Mouse (Mus musculus) brown adipose tissue, adult 24 weeks (tissue): ENCODE data around the gene Rpl39. TPM values are rescaled to one million over a fixed set of nuclear protein-coding genes. Genes with fewer than 3 reads are reported as not detected.
"Not testable (repeated sequence)": the region's sequence is repeated elsewhere in the genome, so short reads cannot be mapped to it uniquely, and the experiment has no call there.

Experiments used
- H3K27ac ChIP-seq: fragments of 200-500 bp; replicated peaks from 2 replicates; pipeline ENCODE4 v1.5.1; 2012; ENCODE audit warnings: low read depth, mild to moderate bottlenecking, low read length
- H3K4me1 ChIP-seq: fragments of 200-500 bp; 2 replicates; pipeline ENCODE4 v1.6.1; 2012; ENCODE audit warnings: low read length, mixed read lengths; ENCODE audit not compliant: control insufficient read depth, insufficient read depth, insufficient read length
- H3K4me3 ChIP-seq: fragments of 200-500 bp; 2 replicates; pipeline ENCODE4 v1.5.1; 2012; ENCODE audit warnings: low read depth, mild to moderate bottlenecking, low read length, moderate library complexity; ENCODE audit not compliant: insufficient read depth
- polyA plus RNA-seq: library from polyadenylated mRNA; stranded (reverse); fragments of >200 nt; gene quantifications from 2 replicates; pipeline ENCODE4 v1.2.4, GENCODE M21; 2012; ENCODE audit not compliant: missing spikeins, insufficient read depth, insufficient read length

Gene Rpl39
- polyA plus RNA-seq, 1 experiment = 567 TPM

DNA sequence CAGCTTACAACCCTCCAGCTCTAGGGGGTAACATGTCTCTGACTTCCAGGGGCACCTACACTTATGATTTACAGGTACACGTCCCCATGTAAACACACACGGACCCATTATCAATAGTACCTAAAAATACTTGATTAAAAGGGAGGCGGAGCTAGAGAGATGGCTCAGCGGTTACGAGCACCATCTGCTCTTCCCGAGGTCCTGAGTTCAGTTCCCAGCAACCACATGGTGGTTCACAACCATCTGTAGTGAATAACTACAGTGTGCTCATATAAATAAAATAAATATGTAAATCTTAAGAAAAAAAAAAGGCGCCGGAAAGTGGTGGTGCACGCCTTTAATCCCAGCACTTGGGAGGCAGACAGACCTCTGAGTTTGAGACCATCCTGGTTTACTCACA, 463 bp upstream of the Rpl39 start:
- no peaks in the 10 kb centered on the region for H3K4me1 ChIP-seq
- H3K27ac ChIP-seq = no peak overlapping the region
- H3K4me3 ChIP-seq = peak overlapping the region; percentile 94

GRCm38 (mm10) chrX:37084318-37084926, 780 bp downstream of the Rpl39 start:
- Histone ChIP-seq H3K27ac (peak overlapping the region; percentile 20), H3K4me3 (peak overlapping the region; percentile 94), H3K4me1 (no peaks in the 10 kb centered on the region)

DNA sequence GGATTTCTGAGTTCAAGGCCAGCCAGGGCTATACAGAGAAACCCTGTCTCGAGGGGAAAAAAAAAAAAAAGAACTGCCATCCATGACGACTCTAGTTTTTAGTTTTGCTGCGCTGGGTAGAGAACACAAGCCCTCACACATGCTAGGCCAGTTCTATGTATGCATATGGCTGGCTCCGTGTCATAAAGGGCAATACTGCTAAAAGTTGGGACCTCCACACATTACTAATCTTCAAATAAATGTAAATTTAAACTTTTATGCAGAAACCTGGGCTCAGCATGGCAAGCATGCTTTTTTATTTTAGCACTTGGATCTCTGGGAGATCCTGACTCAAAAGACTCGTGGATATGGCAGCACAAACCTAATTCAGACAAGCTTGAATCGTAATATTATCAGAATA, 4.0 kb downstream of the Rpl39 start:
- no peak overlapping the region for H3K4me3 ChIP-seq
- H3K4me1 ChIP-seq = no peaks in the 10 kb centered on the region
- no peak overlapping the region for H3K27ac ChIP-seq

GRCm38 (mm10) chrX:37080345-37080744, 4.9 kb downstream of the Rpl39 start:
- H3K4me3 ChIP-seq, H3K27ac ChIP-seq, H3K4me1 ChIP-seq: not testable (repeated sequence)

- Histone ChIP-seq H3K4me1 (no peaks in the 10 kb centered on the region), H3K27ac (no peak overlapping the region), H3K4me3 (no peak overlapping the region)
Observed at GRCm38 (mm10) chrX:37076651-37077050, 8.6 kb downstream of the Rpl39 start.

- Histone ChIP-seq H3K4me3 (no peak overlapping the region), H3K4me1 (no peaks in the 10 kb centered on the region), H3K27ac (no peak overlapping the region)
Observed at GRCm38 (mm10) chrX:37074262-37074892, 10.8 kb downstream of the Rpl39 start.

DNA sequence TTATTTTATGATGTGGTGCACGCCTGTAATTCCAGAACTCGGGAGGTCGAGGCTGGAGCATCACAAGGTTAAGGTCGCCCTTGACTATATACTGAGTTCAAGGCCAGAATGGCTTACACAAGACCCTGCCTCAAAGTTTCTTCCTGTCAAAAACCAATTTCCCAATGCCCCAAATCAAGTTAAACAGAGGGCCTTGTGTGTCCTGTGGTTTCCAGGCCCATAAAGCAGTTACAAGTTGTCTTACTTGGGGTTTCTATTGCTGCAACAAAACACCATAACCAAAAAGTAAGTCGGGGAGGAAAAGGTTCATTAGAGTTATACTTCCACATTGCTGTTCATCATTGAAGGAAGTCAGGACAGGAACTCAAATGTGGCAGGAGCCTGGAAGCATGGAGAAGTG, 16.4 kb downstream of the Rpl39 start:
- no peak overlapping the region for H3K27ac ChIP-seq
- H3K4me3 ChIP-seq = no peak overlapping the region
- H3K4me1 ChIP-seq = no peaks in the 10 kb centered on the region

- no peaks in the 10 kb centered on the region for H3K4me1 ChIP-seq
- H3K4me3 ChIP-seq = no peak overlapping the region
Observed at GRCm38 (mm10) chrX:37067299-37067698, 17.9 kb downstream of the Rpl39 start.

GRCm38 (mm10) chrX:37063902-37064301, 21.3 kb downstream of the Rpl39 start:
- H3K4me1 ChIP-seq = no peaks in the 10 kb centered on the region
- no peak overlapping the region for H3K4me3 ChIP-seq
- H3K27ac ChIP-seq = no peak overlapping the region

More at GRCm38 (mm10) chrX:37067299-37067698, 17.9 kb downstream of the Rpl39 start:
- no peak overlapping the region for H3K27ac ChIP-seq

DNA sequence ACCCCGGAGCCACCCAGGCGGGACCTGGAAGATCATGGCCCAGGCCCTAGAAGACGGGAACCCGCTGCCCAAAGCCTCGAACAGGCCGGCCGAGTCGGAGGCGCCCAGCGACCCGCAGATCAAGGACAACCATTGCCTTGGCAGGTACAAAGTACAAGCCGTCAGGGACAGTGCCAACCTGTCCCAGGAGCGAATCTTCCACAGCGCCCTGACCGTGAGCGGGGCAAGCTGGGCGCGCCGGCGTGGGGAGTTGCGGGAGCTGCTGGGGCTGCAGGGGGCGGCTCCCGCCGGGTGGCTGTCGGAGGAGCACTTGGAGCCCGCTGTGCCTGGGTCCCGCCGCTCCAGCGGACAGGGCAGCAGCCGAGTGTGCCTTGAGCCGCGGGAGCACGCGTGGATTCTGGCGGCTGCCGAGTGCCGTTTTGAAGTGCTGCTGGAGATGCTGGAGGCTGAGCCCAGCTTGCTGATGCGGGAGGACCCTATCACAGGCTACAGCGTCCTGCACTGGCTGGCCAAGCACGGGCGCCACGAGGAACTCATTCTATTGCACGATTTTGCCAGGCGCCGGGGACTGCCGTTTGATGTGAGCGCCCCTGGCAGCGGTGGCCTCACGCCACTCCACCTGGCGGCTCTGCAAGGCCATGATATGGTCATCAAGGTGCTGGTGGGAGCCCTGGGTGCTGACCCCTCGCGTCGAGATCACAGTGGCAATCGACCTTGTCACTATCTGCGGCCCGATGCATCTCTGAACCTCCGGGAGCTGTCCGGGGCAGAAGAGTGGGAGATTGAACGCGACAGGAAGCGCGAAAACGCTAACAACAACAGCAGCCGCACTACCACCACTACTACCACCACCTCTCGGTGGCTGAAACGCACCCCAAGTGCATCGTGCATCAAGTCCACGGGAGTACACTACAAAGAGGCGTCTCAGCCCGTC, 36.0 kb downstream of the Rpl39 start:
- Histone ChIP-seq H3K4me1 (no peaks in the 10 kb centered on the region), H3K4me3 (peak overlapping the region; percentile 22), H3K27ac (no peak overlapping the region)

GRCm38 (mm10) chrX:37048066-37048889, 36.9 kb downstream of the Rpl39 start, which contains the start of gene Sowahd:
Sowahd (plus strand) TSS chrX:37048845.
- peak within 1 kb of the TSS; percentile 22 for H3K4me3 ChIP-seq
- H3K4me1 ChIP-seq = no peaks in the 10 kb centered on the region
- H3K27ac ChIP-seq = no peak within 1 kb of the TSS

DNA sequence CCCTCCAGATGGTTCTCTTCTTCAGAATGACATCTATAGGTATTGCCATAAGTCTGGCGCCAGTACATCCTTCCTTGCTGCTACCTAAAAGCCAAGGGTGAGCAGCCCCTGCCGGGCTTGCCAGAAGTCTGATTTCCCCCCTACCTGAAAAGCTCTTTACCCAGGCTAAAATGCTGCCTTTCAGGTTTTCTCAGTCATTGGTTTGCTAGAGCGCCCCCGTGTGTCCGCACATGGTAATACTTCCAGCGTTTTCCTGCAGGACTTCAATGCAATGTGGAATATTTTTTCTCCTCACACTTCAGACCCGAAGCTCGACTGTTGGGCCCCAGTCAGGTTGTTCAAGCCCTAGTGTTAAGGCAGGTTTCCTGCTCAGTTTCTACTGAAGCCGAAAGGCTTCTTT, 42.5 kb downstream of the Rpl39 start:
- no peak overlapping the region for H3K4me3 ChIP-seq
- no peak overlapping the region for H3K27ac ChIP-seq
- H3K4me1 ChIP-seq = no peaks in the 10 kb centered on the region
